Comparison of ENCODE assay signal across 8 mouse cellular contexts in genomic region chr11:97536083-97536747, GRCm38 (mm10). TPM values are rescaled to one million over a fixed set of nuclear protein-coding genes. Genes with fewer than 3 reads are reported as not detected.
DNase-seq lines count a peak whose midpoint lies in the region; ATAC-seq and TF ChIP-seq lines count a peak whose summit lies in the region.

No protein-coding gene starts in this region.

- TF ChIP-seq CTCF in testis, adult 2 months (IDR thresholded peaks at IDR 0.05; ENCODE audit: control insufficient read depth, insufficient read depth, insufficient replicate concordance, low read depth, low read length) = no peak

- peaks cover 20% of the 10 kb centered on the region for H3K4me1 ChIP-seq in testis, adult 2 months (ENCODE audit: control insufficient read depth, insufficient read depth, low read length)
- H3K4me1 ChIP-seq in limb, embryonic 12.5 days (replicated peaks) = peaks cover 45% of the 10 kb centered on the region

- peak overlapping the region; percentile 35 for H3K4me3 ChIP-seq in testis, adult 2 months (ENCODE audit: control insufficient read depth, low read depth, low read length)
- peak overlapping the region; percentile 45 for H3K4me3 ChIP-seq in limb, embryonic 12.5 days (replicated peaks)

- H3K4me2 ChIP-seq in limb, embryonic 12.5 days = peak overlapping the region; percentile 80

- no peak for TF ChIP-seq POLR2A in testis, adult 2 months (IDR thresholded peaks at IDR 0.05; ENCODE audit: control insufficient read depth, low read depth, low read length)

- peak; percentile 84 for DNase-seq in heart, adult 11 months
- no peak for DNase-seq in heart, postnatal 4 days
- no peak for DNase-seq in testis, postnatal 10 days (ENCODE audit: low spot score)
- DNase-seq in thymus, adult 18-20 months = no peak
- no peak for DNase-seq in urinary bladder, adult 18-20 months (ENCODE audit: low spot score in 2 of 2)
- DNase-seq in ovary, postnatal 14 days (ENCODE audit: low spot score) = no peak

- no peaks in the 10 kb centered on the region for H3K9me3 ChIP-seq in limb, embryonic 12.5 days

- H3K27ac ChIP-seq in testis, adult 2 months (ENCODE audit: control insufficient read depth, insufficient read depth, low read depth, low read length) = no peak overlapping the region
- no peak overlapping the region for H3K27ac ChIP-seq in limb, embryonic 12.5 days

- WGBS in limb, embryonic 12.5 days = 8% methylated on average over 35 of the region's 35 CpGs

- no peak for ATAC-seq in limb, embryonic 12.5 days (ENCODE audit: insufficient number of reproducible peaks, insufficient read depth, low FRiP score, low TSS enrichment, low read depth)

- H3K36me3 ChIP-seq in testis, adult 2 months (ENCODE audit: control insufficient read depth, insufficient read depth, low read length) = no peaks in the 10 kb centered on the region
- H3K36me3 ChIP-seq in limb, embryonic 12.5 days = no peaks in the 10 kb centered on the region

- H3K9ac ChIP-seq in limb, embryonic 12.5 days (replicated peaks) = 0 out of 2 replicates have a peak overlapping the region, but pooled peaks have one; percentile 47

- peaks cover 2% of the 10 kb centered on the region for H3K27me3 ChIP-seq in testis, adult 2 months (ENCODE audit: control insufficient read depth, insufficient read depth, low read length)
- peaks cover 95% of the 10 kb centered on the region for H3K27me3 ChIP-seq in limb, embryonic 12.5 days

RNA-seq across cellular contexts. Expression of gene 4933428G20Rik, which starts 36.1 kb away (rescaled TPM):
- total RNA-seq in heart, postnatal 4 days (2021) = not detected
- 24.3 and 28.7 TPM in 2 replicates for polyA plus RNA-seq in testis, adult 2 months (2012; rRNA removed)
- polyA plus RNA-seq in limb, embryonic 12.5 days (2016; fragmentation: Nextera tagmentation; extraction: Ambion mirVana) = 0.36 and 1.4 TPM in 2 replicates

RNA-seq across cellular contexts. Expression of gene Srcin1, which starts 39.8 kb away (rescaled TPM):
- under 1 TPM; 0.12 to 0.23 TPM for total RNA-seq in heart, postnatal 4 days (2021)
- 35.5 and 47.1 TPM in 2 replicates for polyA plus RNA-seq in testis, adult 2 months (2012; rRNA removed)
- polyA plus RNA-seq in limb, embryonic 12.5 days (2016; fragmentation: Nextera tagmentation; extraction: Ambion mirVana) = 0.27 and 0.79 TPM in 2 replicates

Comparison
In these comparisons a context has a peak if more than half of its experiments do, and no peak if none do; other contexts are left out.
1. RNA of gene 4933428G20Rik, which starts 36.1 kb away (polyA plus RNA-seq): 24.3 to 28.7 TPM in testis, adult 2 months; 0.36 to 1.4 TPM in limb, embryonic 12.5 days; every median in the first group is over 10 times any median in the second.
2. RNA of gene Srcin1, which starts 39.8 kb away (polyA plus RNA-seq): 35.5 to 47.1 TPM in testis, adult 2 months; 0.27 to 0.79 TPM in limb, embryonic 12.5 days; every median in the first group is over 10 times any median in the second.